Mouse (Mus musculus) lung, postnatal 36 days (tissue): ENCODE results near the gene Hpse.
A peak's percentile ranks its signal among the peaks of the same experiment; 100 is the strongest.

ENCODE experiments used
- DNase-seq: peaks from one replicate; pipeline ENCODE4 v3.0.0; 2022; ENCODE audit warnings: mixed read lengths

Hpse gene

DNA sequence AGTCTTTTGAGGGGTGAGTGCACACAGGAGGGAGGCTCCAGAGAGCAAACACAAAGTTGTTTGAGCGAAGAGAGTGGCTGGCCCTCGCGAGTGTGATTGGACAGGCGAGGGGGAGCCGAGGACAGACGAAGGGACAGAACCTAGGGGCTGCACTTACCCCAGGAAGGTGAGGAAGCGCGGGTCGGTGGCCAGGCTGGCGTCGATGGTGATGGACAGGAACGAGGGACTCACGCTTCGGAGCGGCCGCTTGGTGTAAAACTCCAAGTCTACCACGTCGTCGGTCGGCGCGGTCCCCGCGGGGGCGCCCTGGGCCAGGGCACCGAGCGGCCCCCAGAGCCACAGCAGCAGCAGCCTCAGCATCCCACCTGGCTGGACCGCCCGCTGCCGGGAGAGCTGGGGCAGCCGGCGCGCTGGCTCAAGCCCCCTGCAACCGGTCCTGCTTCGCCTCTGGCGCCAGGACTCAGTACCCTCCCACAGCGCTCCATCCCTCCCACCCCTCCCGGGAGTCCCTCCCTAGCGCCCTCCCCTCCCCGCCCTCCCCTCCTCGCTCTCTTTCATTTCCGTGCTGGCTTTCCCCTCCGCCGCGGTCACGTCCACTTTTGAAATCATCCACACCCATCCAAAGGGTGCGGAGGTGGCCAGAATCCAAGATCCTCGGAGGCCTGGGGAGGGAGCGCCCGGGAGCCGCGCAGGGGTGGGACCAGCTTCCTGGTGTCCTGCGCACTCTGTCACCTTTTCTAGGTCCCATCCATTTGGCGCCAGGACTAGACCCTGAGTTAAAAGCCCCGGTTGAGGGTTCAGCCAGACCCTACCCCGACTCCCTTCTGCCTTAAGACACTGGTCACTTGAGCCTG is at the start of gene Hpse:
Gene Hpse (minus strand): TSS at position 482 of the 854 bp plus-strand sequence.
- peak; percentile 74 for DNase-seq

DNA sequence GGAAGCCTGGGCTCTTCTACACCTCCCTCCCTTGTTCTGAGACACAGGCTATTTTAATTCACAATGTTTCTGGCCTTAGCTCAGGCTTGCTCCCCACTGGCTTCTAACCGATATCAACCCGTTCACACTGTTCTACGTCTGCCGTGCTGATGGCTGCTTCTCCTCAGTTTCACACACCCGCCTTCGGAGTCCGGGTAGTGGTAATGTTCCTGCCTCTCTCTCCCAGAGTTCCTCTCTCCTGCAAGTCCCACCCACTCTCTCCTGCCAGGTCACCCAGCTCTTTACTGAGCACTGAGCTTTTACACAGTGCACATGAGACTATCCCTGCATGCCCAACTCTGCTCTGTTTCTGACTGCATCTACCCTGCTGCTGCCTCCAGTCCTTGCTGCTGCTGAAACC is 46.5 kb upstream of the Hpse start:
- no peak for DNase-seq

DNA sequence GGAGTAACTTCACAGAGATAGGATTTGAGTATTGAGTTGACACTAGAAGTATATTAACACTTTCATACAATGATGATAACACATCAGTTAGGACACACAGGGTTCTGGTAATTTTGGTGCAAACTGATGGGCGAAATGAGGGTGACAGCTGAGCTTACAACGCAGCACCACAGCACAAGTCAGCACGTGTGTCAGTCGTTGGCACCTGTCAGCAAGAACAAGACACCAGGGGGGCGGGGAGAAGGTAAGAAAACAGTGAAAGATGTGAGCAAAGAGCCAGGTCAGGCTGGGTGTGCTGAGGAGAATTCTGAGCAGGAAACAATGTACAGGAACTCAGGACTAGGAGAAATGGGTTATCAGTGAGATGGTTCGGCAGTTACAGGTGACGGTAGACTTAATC is 42.2 kb upstream of the Hpse start:
- no peak for DNase-seq

DNA sequence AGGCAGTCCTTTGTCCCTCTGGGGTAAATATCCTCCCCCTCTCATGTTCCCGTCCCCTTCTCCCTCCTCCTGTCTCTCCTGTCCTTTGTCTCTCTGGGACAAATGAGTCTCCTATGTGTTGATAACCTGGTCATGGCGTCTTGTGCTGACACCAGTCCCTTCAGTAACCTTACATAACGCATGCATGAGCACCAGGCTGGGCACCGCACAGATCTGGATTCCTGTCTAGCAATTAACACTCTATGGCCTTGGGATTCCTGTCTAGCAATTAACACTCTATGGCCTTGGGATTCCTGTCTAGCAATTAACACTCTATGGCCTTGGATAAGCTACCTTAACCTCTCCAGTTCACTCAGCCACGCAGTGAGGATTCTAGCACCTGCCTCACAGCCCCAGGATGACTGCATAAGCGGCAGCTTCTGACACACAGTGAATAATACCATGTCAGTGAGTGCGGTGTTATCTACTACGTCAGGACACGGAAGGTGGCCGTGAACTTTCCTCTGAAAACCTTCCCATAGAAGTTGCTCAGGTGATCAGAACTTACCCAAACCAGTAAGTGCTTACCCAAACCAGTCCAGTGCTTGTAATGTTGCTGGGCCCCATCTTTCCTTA is 40.6 kb upstream of the Hpse start:
- DNase-seq: no peak

DNA sequence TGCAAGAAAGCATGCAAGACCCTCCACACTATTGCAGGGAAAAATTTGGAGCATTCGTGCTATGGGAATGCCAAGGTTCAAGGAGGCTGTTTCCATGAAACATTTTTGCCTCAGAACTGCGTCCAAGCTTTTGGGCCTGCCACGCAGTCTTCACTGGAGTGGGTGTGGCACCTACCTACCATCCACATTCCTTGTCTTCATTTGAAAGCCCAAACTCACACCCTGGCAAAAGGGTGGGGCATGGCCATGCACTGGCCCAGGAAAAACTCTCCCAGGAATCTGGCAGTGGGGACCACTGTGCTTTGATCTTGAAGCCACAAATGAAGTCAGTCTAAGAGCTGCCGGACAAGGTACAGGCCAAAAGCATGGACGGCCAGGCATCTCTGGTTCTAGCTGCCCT is 38.6 kb upstream of the Hpse start:
- no peak for DNase-seq

DNA sequence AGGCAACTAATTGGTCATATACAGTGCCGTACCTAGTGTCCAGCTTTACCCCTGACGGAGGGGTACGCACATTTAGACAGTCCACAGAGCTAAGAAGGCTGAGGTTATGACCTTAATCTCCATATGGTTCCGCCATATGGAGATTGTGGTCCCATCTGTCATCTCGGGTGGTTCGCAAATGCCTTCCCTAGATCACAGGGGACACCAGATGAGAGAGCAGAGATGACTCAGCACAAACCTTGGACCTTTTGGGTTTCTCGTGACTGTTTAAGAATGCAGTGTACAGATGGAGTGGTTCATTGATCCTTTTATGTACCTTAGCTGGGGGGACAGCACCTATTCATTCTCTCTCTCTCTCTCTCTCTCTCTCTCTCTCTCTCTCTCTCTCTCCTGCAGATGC is 33.9 kb upstream of the Hpse start:
- DNase-seq: no peak

DNA sequence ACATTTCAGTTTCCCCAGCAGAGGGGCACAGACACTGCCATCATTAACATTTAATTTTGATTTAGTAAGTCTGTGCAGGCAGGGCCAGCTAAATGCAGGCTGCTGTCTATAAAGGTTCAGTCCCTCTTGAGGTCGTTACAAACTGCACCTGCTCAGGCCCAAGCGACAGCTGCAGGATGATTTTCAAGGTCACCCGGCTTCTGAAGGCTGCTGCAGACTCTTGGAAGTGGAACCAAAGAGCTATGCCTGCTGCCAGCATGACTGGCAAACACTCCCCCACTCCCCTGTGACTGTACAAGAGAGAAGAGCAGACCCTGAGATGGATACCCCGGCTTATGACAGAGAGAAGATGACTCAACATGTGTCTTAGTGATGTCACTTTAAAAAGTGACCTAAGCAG is 32.1 kb upstream of the Hpse start:
- no peak for DNase-seq

DNA sequence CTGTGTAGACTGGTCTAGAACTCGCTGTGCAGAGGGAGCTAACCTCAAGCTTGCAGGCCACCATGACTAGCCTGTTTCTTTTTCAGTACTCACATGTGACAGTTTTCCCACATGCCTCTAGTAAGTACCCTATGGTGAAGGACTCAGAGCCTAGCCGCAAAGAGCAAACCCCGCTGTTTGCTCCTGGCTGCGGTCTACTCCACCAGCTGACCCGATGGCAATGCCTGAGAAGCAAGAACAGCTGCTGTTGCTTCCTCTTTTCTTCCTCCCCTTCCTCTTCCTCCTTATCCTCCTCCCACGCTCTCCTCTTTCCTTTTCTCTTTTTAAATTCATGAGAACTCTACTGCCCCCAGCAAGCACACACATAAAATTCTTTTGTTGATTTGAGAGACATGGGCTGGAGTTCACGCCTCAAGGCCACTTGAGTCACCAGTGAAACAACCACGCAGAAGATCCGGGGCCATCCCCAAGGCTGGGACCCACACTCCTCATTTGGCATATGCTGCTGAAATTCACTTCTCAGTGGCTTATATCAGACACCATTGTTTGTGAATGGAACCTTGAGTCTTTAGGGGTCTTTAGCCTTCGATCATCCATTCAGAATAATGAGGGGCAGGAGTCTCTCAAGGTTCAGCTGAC is 31.2 kb upstream of the Hpse start:
- DNase-seq: peak; percentile 17

DNA sequence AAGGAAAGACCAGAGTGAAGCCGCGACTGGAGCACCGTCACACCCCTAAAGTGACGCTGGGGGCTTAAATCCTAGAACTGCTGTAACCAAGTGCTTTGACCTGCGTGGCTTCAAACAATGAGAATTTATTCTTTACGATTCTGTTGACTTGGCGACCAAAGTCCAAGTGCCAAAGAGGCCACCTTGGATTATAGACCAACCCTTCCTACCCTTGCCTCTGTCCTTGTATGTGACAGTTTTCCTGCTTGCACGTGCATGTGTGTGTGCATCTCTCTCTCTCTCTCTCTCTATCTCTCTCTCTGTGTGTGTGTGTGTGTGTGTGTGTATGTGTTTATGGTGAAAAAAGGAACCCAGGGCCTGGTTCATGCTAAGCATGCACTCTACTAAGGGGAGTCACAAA is 19.3 kb upstream of the Hpse start:
- no peak for DNase-seq

DNA sequence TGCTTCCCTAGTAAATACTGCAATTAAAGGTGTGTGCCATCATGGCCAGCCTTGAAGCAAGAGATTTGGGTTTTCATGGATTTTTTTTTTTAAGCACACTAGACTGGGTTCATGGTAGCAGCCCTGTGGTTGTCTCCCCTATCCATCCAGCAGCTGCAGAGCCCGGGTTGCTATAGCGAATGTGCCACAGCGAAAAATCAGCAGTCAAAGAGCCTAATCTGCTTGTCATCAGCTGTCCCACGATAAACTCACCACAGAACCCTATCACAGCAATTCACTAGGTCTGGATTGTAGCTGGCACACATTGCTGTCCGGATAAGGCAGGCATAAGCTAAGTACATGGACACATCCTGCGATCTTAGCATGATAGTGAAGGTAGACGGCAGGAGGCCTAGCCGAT is 17.4 kb upstream of the Hpse start:
- DNase-seq: no peak

DNA sequence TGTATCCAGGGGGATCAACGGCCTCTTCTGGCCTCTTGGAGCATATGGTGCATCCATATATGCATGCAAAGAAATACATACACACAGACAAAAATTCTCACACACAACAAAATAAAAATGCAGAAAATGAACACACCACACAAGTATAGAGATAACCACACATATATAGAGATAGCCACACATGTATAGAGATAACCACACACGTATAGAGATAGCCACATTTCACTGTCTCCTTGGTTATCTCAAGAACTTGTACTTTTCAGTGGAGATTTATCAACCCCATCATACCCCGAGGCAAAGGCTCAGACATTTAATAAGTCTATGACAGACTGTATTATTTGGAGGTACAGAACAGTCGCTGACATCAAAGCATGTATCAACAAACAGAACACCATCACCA is 15.0 kb upstream of the Hpse start:
- DNase-seq: no peak

DNA sequence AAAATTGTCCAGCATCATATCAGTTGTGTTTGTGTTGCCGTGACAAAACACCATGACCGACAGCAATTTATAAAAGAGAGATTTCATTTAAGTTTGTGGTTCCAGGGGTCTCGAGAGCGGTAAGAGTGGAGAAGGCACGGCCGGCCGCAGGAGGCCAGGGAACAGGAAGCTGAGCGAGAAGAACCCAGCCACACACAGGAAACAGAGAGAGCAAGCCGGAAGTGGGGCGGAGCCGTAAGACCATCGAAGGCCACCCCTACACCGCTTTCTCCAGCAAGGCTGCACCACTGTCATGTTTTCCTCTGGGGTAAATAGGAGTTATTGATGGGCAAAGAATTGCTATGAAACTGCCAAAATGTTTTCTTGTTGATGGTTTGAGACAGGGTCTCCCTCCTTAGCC is 9.2 kb upstream of the Hpse start:
- peak; percentile 42 for DNase-seq

DNA sequence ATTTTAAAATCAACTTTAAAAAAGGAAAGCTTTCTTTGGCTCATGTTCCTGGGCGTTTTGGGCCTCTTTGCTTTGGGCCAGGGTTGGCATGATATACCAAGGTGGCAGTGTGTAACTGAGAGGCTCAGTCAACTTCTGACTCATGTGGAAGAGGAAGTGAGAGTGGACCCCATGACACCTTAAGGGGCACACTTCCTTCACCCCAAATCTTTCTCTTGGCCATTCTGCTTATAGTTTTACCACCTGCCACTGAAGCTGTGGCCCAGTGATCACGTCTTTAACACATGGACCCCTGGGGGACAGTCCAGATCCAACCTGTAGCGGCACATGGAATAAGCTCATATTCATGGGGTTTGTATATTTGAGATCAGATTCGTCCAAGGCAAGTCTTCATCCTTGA is 6.5 kb upstream of the Hpse start:
- DNase-seq: no peak

DNA sequence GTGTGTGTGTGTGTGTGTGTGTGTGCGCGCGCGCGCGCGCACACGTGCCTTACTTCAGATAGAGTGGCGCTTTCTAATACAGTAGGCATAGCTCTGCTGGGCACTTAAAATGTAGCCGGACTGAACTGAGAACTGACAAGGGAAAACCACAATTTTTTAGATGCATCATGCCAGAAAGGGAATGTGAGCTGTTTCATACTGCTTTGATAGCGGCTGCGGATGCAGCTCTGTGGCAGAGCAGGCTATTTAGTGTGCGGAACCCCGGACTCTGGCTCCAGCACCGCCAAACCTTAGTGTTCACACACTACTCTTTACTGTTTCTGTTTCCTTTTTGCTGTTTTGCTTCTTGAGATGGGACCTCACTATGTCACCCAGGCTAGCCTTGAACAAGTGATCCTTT is 2.8 kb downstream of the Hpse start:
- DNase-seq: no peak

DNA sequence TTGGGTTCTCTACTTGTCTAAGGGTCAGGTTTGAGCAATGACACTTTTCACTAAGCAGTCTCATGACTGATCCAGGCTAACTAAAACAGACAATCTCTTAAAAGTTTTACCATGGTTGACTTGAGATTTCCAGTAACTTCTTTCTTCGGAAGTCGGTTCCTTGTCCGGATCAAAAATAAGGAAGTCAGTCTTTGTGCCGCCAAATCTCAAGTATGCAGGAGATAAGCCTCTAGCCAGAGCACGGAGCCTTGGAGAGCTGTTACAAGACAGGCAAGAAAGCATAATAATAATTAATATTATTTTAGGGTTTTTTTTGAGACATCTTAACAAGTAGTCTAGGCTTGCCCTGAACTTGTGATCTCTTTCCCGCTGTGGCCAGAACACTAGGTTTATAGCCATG is 8.3 kb downstream of the Hpse start:
- DNase-seq: no peak

DNA sequence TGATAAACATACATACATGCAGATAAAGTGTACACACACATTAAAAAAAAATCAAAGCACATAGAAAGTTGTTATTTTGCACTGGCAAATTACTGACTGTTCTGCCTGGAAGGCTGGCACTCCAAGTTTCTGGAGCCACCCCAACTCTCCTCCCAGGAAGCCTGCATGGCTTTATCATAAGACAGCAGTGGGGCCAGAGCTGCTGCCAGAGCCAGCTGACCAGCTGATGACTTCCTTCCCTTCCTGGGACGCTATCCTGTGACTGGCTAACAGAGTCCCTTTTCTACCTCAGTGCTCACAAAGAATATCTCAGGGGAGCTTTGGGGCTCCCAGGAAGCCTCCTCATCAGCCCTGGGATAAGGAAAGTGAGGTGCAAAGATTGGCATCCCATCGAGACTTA is 9.5 kb downstream of the Hpse start:
- DNase-seq: peak; percentile 26

DNA sequence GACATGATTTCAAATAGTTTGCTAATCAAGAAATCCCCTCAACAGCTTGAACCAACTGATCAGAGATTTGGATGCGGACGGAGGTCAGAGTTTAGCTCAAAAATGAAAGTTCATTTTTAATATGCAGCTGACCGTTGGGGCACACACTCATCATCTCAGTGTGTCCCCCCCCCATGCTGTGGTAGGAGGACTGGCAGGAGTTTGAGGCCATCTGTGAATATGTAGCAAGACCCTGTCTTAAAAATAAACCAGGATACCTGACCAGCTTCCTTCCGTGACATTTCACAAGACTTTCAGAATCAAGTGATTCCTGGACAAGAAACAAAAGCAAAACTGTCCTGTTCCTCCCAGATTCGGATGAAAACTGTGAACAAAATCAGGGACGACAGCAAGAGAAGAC is 10.5 kb downstream of the Hpse start:
- no peak for DNase-seq

DNA sequence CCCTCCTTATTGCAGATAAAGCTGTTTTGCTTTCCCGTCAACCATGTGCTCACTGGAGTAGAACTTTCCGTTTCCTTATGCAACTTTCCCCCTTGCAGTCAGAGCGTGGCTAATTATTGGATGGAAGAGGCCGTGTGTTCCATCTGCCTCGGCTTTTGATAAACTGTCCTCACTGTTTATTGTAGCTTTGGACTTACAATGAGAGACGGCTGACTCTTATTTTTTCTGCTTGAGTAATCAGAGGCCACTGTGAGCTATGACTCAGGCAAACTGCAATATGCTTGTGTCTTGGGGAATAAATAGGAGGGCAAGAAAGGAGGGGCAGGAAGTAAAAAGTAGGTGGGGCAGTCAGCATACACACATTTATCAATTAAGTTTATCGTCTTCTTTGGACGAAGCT is 12.8 kb downstream of the Hpse start:
- DNase-seq: no peak

DNA sequence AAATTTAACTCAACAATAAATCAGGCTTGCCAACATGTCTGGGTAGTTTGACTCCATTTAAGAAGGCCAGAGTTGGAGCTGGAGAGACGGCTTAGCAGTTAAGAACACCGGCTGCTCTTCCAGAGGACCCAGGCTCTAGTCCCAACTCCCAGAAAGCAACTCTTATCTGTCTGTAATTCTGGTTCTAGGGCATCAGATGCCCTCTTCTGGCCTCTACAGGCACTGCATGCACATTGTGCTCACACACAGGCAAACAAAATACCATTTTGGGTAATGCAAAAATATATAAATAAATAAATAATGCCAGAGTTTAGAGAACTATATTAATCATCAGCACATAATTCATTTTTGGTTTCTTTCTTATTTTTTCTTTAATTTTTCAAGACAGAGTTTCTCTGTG is 15.2 kb downstream of the Hpse start:
- DNase-seq: no peak

DNA sequence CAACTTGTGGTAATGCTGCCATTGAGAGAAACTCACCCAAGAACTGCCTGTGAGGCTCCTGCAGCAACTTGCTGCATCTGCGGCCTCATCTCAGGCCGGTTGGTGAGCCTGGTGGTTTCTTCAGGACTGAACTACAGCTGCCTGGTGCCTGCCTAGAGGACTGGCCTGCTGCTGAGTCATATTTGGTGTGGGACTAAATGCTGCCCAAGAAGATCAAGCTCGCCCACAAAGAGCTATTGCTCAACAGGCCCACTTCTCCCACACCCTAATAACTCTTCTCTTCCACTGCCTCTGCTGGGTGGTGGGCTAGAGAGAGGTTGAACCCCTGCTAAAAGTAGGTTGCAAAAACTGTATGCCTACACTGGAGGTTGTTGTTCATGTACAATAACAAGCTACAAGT is 17.2 kb downstream of the Hpse start:
- DNase-seq: no peak

DNA sequence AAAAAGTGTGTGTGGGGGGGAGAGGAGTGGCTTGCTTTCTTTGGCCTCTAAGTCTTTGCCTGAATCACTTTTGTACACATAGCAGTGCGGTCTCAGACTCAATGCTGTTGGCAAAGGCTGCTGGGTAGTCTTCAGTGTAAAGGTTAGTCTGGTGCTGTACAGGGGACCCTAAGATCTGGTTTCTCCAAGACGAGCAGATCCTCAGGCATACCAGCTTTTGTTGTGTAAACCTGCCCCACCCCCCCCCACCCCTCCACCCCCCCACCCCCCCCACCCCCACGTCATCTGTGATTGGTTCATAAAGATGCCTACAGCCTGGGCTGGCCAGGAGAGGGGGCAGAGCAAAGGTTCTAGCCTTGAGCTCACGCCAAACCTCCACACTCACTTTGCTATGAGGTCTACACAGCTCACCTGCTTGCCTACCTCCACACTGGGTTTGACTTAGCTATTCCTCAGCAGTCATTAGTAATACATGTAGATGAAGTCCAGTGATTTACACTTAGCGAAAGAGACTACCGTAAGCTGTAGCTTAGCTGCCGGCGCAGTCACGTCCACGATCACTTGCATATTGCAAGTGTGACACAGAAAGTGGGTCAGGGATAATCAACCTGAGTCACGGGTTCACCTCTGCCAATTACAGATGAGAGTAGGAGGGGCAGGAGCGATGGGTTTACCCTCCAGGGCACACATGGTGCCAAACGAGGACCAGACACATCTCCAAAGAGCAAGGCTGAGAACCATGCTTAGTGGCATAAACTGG is 18.5 kb downstream of the Hpse start:
- no peak for DNase-seq

DNA sequence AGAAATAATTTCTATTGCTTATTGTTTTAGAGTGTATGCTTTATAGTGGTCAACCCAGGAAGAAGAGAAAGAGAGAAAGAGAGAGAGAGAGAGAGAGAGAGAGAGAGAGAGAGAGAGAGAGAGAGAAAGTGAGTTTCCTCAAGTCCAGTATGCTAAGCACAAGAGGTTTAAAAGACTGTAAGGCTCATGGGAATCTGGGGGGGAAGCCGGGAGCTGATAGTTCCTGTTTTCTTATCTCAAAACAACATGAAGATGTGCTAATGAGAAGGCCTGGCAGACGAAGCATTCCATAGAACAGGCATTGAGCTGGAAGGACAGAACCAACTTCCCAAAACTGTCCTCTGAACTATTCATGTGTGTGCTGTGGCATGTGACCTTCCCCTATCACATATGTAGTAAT is 21.6 kb downstream of the Hpse start:
- no peak for DNase-seq

DNA sequence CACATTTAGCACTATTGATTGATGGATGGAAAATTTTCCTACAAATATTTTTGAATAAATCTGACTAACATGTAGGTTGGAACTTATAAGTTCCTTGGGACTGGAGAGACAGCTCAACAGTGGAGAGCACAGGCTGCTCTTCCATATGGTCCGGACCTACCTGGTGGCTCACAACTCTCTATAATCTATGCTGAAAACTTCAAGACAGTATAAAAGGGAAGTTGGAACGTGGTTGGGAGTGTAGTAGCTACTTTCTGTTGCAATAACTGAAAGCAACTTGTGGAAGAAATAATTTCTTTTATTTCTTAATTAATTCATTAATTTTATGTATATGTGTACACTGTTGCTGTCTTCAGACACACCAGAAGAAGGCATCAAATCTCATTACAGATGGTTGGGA is 22.1 kb downstream of the Hpse start:
- no peak for DNase-seq

DNA sequence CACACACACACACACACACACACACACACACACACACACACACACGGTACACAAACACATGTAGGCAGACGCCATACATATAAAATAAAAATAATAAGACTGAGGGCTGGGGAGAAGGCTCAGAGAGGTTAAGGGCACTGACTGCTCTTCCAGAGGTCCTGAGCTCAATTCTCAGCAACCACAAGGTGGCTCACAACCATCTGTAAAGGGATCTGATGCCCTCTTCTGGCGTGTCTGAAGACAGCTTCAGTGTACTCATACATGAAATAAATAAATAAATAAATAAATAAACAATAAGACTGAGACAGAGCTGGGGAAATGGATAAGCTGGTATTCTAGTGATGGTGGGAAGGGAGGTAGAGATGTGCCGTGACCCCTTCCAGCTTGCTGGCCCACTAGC is 33.9 kb downstream of the Hpse start:
- no peak for DNase-seq
